Mouse (Mus musculus) telencephalon, adult 2 months (tissue): ENCODE measurements at regions not wholly inside any gene's neighbourhood (a gene's known extent, or its start where the extent isn't known, plus 50 kb on each side); places are given as distances from the start of the nearest gene placed in this dataset.

ENCODE experiments used
- DNase-seq: peaks from one replicate; pipeline ENCODE4 v3.0.0-alpha.2; 2011; ENCODE audit warnings: low read depth, low spot score

GRCm38 (mm10) chr1:159034952-159035351 is 54.7 kb upstream of the Pappa2 start:
- no peak for DNase-seq

GRCm38 (mm10) chr1:159036371-159036770 is 56.1 kb upstream of the Pappa2 start:
- no peak for DNase-seq

GRCm38 (mm10) chr1:159045870-159046385 is 65.6 kb upstream of the Pappa2 start:
- DNase-seq, result no peak

- no peak for DNase-seq
Measured at GRCm38 (mm10) chr1:159065024-159065423, 84.7 kb upstream of the Pappa2 start.

GRCm38 (mm10) chr1:159099205-159099604 is 118.9 kb upstream of the Pappa2 start:
- DNase-seq, result peak; percentile 4

GRCm38 (mm10) chr1:159122201-159122600 is 109.9 kb upstream of the Cop1 start:
- DNase-seq, result no peak

- DNase-seq, result no peak
Measured at GRCm38 (mm10) chr1:159124874-159125273, 107.2 kb upstream of the Cop1 start.

GRCm38 (mm10) chr1:159135301-159135700 is 96.8 kb upstream of the Cop1 start:
- DNase-seq, result peak; percentile 59

- DNase-seq, result no peak
Measured at GRCm38 (mm10) chr1:159147788-159148497, 84.2 kb upstream of the Cop1 start.

GRCm38 (mm10) chr1:159148498-159149187 is 83.5 kb upstream of the Cop1 start:
- DNase-seq, result no peak

GRCm38 (mm10) chr1:159149207-159149606 is 82.9 kb upstream of the Cop1 start:
- no peak for DNase-seq

- DNase-seq, result no peak
Measured at GRCm38 (mm10) chr1:159149721-159150120, 82.4 kb upstream of the Cop1 start.

GRCm38 (mm10) chr1:159150351-159150750 is 81.8 kb upstream of the Cop1 start:
- DNase-seq, result no peak

- DNase-seq, result no peak
Measured at GRCm38 (mm10) chr1:159156428-159156827, 75.7 kb upstream of the Cop1 start.

GRCm38 (mm10) chr1:159160035-159160960 is 71.8 kb upstream of the Cop1 start:
- no peak for DNase-seq

GRCm38 (mm10) chr1:159163113-159163885 is 68.8 kb upstream of the Cop1 start:
- no peak for DNase-seq

GRCm38 (mm10) chr1:159182031-159182430 is 50.1 kb upstream of the Cop1 start:
- DNase-seq, result no peak
